ENCODE assay signal across 34 mouse cellular contexts in genomic region chr11:104013101-104013795, GRCm38 (mm10). TPM values are rescaled to one million over a fixed set of nuclear protein-coding genes. Genes with fewer than 3 reads are reported as not detected.
DNase-seq lines count a peak whose midpoint lies in the region; ATAC-seq and TF ChIP-seq lines count a peak whose summit lies in the region.
"Had no signal": no experiment of that assay in that cellular context is flagged by ENCODE, and none has a peak within 500 bp of the region (broad histone marks: within the 10 kb centered on the region; RNA-seq: fewer than 3 reads in every experiment).

No protein-coding gene starts in this region.

- no peaks in the 10 kb centered on the region for H3K4me1 ChIP-seq in neural tube, embryonic 14.5 days (ENCODE audit: control insufficient read depth, insufficient read depth, low read length)
- peaks cover 27% of the 10 kb centered on the region; the same call in 1 of the 2 replicates for H3K4me1 ChIP-seq in spleen, adult 2 months (ENCODE audit: control insufficient read depth, insufficient read depth, insufficient read length)
- no peaks in the 10 kb centered on the region for H3K4me1 ChIP-seq in lung, postnatal 0 days (ENCODE audit: insufficient read depth, low read depth, low read length)
- H3K4me1 ChIP-seq: embryonic facial prominence, embryonic 13.5 days; forebrain, embryonic 10.5 days; forebrain, embryonic 15.5 days; hindbrain, embryonic 10.5 days; intestine, embryonic 15.5 days; midbrain, embryonic 12.5 days had no signal

- no peaks in the 10 kb centered on the region for H3K36me3 ChIP-seq in neural tube, embryonic 14.5 days (ENCODE audit: control insufficient read depth, insufficient read depth, low read length)
- no peaks in the 10 kb centered on the region for H3K36me3 ChIP-seq in spleen, adult 2 months (ENCODE audit: control insufficient read depth, insufficient read depth, low read length)
- H3K36me3 ChIP-seq in lung, postnatal 0 days (ENCODE audit: insufficient read depth, low read length), result no peaks in the 10 kb centered on the region
- H3K36me3 ChIP-seq: embryonic facial prominence, embryonic 13.5 days; forebrain, embryonic 10.5 days; forebrain, embryonic 15.5 days; heart, embryonic 13.5 days; hindbrain, embryonic 10.5 days; intestine, embryonic 15.5 days; midbrain, embryonic 12.5 days had no signal

- H3K4me2 ChIP-seq in neural tube, embryonic 14.5 days (ENCODE audit: low read depth, low read length), result no peak overlapping the region
- no peak overlapping the region for H3K4me2 ChIP-seq in lung, postnatal 0 days (replicated peaks; ENCODE audit: low read depth, low read length)
- H3K4me2 ChIP-seq: embryonic facial prominence, embryonic 13.5 days; forebrain, embryonic 15.5 days; heart, embryonic 13.5 days; intestine, embryonic 15.5 days; midbrain, embryonic 12.5 days had no signal

- 68% methylated on average over 17 of the region's 17 CpGs for WGBS in neural tube, embryonic 14.5 days
- WGBS in spleen, adult 2 months, result 74% methylated on average over 17 of the region's 17 CpGs
- 81% methylated on average over 17 of the region's 17 CpGs for WGBS in lung, postnatal 0 days

- peak; percentile 44 to 48 for DNase-seq in cerebellum, postnatal 14 days
- DNase-seq in cerebellum, adult 18-20 months, result no peak
- DNase-seq in neural tube, embryonic 10.5 days (ENCODE audit: extremely low spot score, low spot score), result no peak
- peak in 1 of 2 experiments; percentile 71 for DNase-seq in spleen, adult 2 months (ENCODE audit: low read depth in 1 of 2, low spot score in 2 of 2)
- no peak for DNase-seq in embryo, embryonic 9.5 days (ENCODE audit: extremely low spot score)
- no peak for DNase-seq in lung, postnatal 0 days (ENCODE audit: low spot score)
- DNase-seq in kidney, adult 8-10 months, result no peak
- DNase-seq: adrenal gland, adult 2 months; adrenal gland, postnatal 36 days; cerebellum, adult 2 months; embryo, embryonic 11 days; gastrocnemius, postnatal 25 days; heart, adult 2 months; heart, postnatal 10 days; kidney, adult 2 months; layer of hippocampus, postnatal 36 days; liver; lung, adult 2 months; lung, postnatal 14 days; right cerebral cortex, adult 18-20 months; right cerebral cortex, postnatal 4 days had no signal

- no peak for TF ChIP-seq POLR2A in spleen, adult 2 months (IDR thresholded peaks at IDR 0.05; ENCODE audit: low read depth, low read length)

- no peak overlapping the region for H3K9ac ChIP-seq in neural tube, embryonic 14.5 days (replicated peaks; ENCODE audit: low read depth, low read length)
- no peak overlapping the region for H3K9ac ChIP-seq in lung, postnatal 0 days (replicated peaks; ENCODE audit: low read depth)
- H3K9ac ChIP-seq: embryonic facial prominence, embryonic 13.5 days; forebrain, embryonic 15.5 days; heart, embryonic 13.5 days; intestine, embryonic 15.5 days; liver, embryonic 14.5 days; midbrain, embryonic 12.5 days had no signal

- no peak for TF ChIP-seq CTCF in spleen, adult 2 months (IDR thresholded peaks at IDR 0.05; ENCODE audit: extremely low read depth, insufficient read depth, insufficient read length, insufficient replicate concordance)
- no peak for TF ChIP-seq CTCF in lung, postnatal 0 days (IDR thresholded peaks at IDR 0.05)

- no peaks in the 10 kb centered on the region for H3K27me3 ChIP-seq in neural tube, embryonic 14.5 days (ENCODE audit: control insufficient read depth, insufficient read depth, low read length)
- H3K27me3 ChIP-seq in spleen, adult 2 months (ENCODE audit: control insufficient read depth, insufficient read depth, low read length), result no peaks in the 10 kb centered on the region
- H3K27me3 ChIP-seq in lung, postnatal 0 days (replicated peaks; ENCODE audit: insufficient read depth, low read length), result no peaks in the 10 kb centered on the region
- H3K27me3 ChIP-seq: embryonic facial prominence, embryonic 13.5 days; forebrain, embryonic 15.5 days; heart, embryonic 13.5 days; intestine, embryonic 15.5 days; midbrain, embryonic 12.5 days had no signal

- no peak for TF ChIP-seq EP300 in lung, postnatal 0 days (IDR thresholded peaks at IDR 0.05)

- no peaks in the 10 kb centered on the region for H3K9me3 ChIP-seq in neural tube, embryonic 14.5 days (ENCODE audit: control insufficient read depth, low read length)
- no peaks in the 10 kb centered on the region for H3K9me3 ChIP-seq in lung, postnatal 0 days (ENCODE audit: low read length)
- H3K9me3 ChIP-seq: embryonic facial prominence, embryonic 13.5 days; forebrain, embryonic 10.5 days; forebrain, embryonic 15.5 days; heart, embryonic 13.5 days; hindbrain, embryonic 10.5 days; intestine, embryonic 15.5 days; midbrain, embryonic 12.5 days had no signal

- no peak overlapping the region for H3K27ac ChIP-seq in neural tube, embryonic 14.5 days (ENCODE audit: low read depth, low read length)
- peak overlapping the region; percentile 54 for H3K27ac ChIP-seq in spleen, adult 2 months (ENCODE audit: insufficient read depth, low read length)
- no peak overlapping the region for H3K27ac ChIP-seq in lung, postnatal 0 days (ENCODE audit: low read length)
- H3K27ac ChIP-seq: embryonic facial prominence, embryonic 13.5 days; forebrain, embryonic 10.5 days; forebrain, embryonic 15.5 days; heart, adult 2 months; heart, embryonic 13.5 days; hindbrain, embryonic 10.5 days; intestine, embryonic 15.5 days; kidney, postnatal 0 days; liver, embryonic 14.5 days; midbrain, embryonic 12.5 days had no signal

- H3K4me3 ChIP-seq in neural tube, embryonic 14.5 days (ENCODE audit: low read depth, low read length), result no peak overlapping the region
- H3K4me3 ChIP-seq in spleen, adult 2 months (ENCODE audit: extremely low read depth, insufficient read depth, insufficient read length), result no peak overlapping the region
- no peak overlapping the region for H3K4me3 ChIP-seq in lung, postnatal 0 days (ENCODE audit: low read depth, low read length)
- H3K4me3 ChIP-seq: embryonic facial prominence, embryonic 13.5 days; forebrain, embryonic 10.5 days; forebrain, embryonic 15.5 days; heart, adult 2 months; heart, embryonic 13.5 days; hindbrain, embryonic 10.5 days; intestine, embryonic 15.5 days; midbrain, embryonic 12.5 days had no signal

- ATAC-seq in neural tube, embryonic 14.5 days (ENCODE audit: low read depth), result 0 out of 2 replicates have a peak, but pooled peaks have one; percentile 11
- no peak for ATAC-seq in lung, postnatal 0 days
- ATAC-seq: activated CD4-positive, CD25-positive, alpha-beta regulatory T cell, adult 4 months; CD4-positive, CD25-positive, alpha-beta regulatory T cell, adult 4 months; forebrain, embryonic 15.5 days; hindbrain, embryonic 16.5 days; intestine, embryonic 15.5 days had no signal

RNA-seq across cellular contexts. Expression of gene Arf2, which starts 46.7 kb away (rescaled TPM):
- polyA plus RNA-seq in neural tube, embryonic 14.5 days (2014; fragmentation: Nextera tagmentation; extraction: Ambion mirVana), result 172 and 174 TPM in 2 replicates
- 6.0 and 7.4 TPM in 2 replicates for polyA plus RNA-seq in spleen, adult 2 months (2012; rRNA removed)
- 95.8 and 107 TPM in 2 replicates for polyA plus RNA-seq in lung, postnatal 0 days (2015; fragmentation: Nextera tagmentation; extraction: Ambion mirVana)

RNA-seq across cellular contexts. Expression of gene Nsf, which starts 59.4 kb away (rescaled TPM):
- 194 and 217 TPM in 2 replicates for polyA plus RNA-seq in neural tube, embryonic 14.5 days (2014; fragmentation: Nextera tagmentation; extraction: Ambion mirVana)
- 36.8 and 38.9 TPM in 2 replicates for polyA plus RNA-seq in spleen, adult 2 months (2012; rRNA removed)
- polyA plus RNA-seq in lung, postnatal 0 days (2015; fragmentation: Nextera tagmentation; extraction: Ambion mirVana), result 44.7 and 47.3 TPM in 2 replicates

Comparison
In these comparisons a context has a peak if more than half of its experiments do, and no peak if none do; other contexts are left out.
1. DNase-seq: peak in cerebellum, postnatal 14 days (2 of 2); none in cerebellum, adult 18-20 months (0 of 2), neural tube, embryonic 10.5 days (single experiment), embryo, embryonic 9.5 days (single experiment), lung, postnatal 0 days (single experiment) and kidney, adult 8-10 months (0 of 2).
2. RNA of gene Arf2, which starts 46.7 kb away (polyA plus RNA-seq): 172 to 174 TPM in neural tube, embryonic 14.5 days and 95.8 to 107 TPM in lung, postnatal 0 days; 6.0 to 7.4 TPM in spleen, adult 2 months; every median in the first group is over 10 times any median in the second.